Mouse (Mus musculus) hematopoietic stem cell, adult 5-6 weeks (primary cell): Measurements from ENCODE around the gene Nt5dc1. TPM values are rescaled to one million over a fixed set of nuclear protein-coding genes. Genes with fewer than 3 reads are reported as not detected.
"Not testable (repeated sequence)": the region's sequence is repeated elsewhere in the genome, so short reads cannot be mapped to it uniquely, and the experiment has no call there.

Experiments used
- ATAC-seq, 2 experiments: fragments of 125-278 bp in 1 of 2; replicated peaks in 1 of 2; 2 replicates each; pipeline ENCODE4 v1.8.0; 2016 to 2017; ENCODE audit warnings: inconsistent platforms in 2 of 2, mild to moderate bottlenecking in 2 of 2, moderate number of reproducible peaks in 2 of 2, low read depth in 1 of 2, moderate TSS enrichment in 1 of 2; ENCODE audit not compliant: low FRiP score in 2 of 2, poor library complexity in 2 of 2, severe bottlenecking in 2 of 2, insufficient read depth in 1 of 2, low TSS enrichment in 1 of 2
- total RNA-seq: library from RNA; stranded (forward); fragments of 172-1452, 232-1000 nt; gene quantifications from 2 replicates; pipeline ENCODE4 v1.2.3, GENCODE M21; 2017

Nt5dc1 gene
- total RNA-seq, 1 experiment from 2014 or later = 53.5 TPM

DNA sequence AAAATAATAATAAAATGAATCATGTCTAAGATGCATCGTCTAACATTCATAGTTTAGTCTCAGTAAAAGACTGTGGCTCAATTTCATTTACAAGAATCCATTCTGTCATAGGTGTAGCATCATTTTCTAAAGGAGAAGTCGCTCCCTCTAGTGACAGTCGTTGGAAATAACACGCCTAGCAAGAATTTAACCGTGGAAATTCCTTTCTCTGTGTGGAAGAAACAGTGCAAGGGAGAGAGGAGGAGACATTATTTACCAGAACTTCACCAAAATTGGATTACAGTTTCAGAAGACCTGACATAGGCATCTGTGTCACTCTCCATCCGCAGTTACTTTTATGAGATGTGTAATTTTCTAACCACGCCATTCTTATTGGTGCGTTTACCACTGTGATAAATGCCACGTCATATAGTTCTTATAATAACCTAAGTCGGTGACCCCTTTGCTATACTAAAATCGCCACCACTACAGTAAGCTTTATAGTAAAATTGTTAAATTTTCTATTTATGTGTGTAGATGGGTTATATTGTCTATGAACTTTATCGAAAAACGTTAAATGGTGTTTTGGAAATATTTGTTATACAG is 137.7 kb downstream of the Nt5dc1 start:
- ATAC-seq = peak; percentile 37 to 50

DNA sequence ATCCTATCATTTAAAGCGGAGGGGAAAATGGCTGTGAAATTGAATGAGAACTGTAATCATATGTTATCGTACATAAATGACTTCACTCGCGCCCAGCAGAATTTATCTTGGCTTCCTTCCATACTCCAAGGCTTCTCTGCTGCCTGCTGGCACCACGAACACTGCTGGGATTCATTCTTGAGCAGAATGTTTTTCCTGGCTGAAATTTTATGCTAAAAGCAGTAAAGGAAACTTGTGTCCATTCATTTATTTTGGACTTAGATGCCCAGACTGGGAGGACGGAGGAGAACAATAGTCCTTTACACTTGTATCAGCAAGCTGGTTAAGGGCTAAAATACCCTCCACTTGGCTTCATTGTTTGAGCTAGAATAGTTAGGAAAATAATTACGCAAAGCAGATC is 146.7 kb downstream of the Nt5dc1 start:
- ATAC-seq = no peak

DNA sequence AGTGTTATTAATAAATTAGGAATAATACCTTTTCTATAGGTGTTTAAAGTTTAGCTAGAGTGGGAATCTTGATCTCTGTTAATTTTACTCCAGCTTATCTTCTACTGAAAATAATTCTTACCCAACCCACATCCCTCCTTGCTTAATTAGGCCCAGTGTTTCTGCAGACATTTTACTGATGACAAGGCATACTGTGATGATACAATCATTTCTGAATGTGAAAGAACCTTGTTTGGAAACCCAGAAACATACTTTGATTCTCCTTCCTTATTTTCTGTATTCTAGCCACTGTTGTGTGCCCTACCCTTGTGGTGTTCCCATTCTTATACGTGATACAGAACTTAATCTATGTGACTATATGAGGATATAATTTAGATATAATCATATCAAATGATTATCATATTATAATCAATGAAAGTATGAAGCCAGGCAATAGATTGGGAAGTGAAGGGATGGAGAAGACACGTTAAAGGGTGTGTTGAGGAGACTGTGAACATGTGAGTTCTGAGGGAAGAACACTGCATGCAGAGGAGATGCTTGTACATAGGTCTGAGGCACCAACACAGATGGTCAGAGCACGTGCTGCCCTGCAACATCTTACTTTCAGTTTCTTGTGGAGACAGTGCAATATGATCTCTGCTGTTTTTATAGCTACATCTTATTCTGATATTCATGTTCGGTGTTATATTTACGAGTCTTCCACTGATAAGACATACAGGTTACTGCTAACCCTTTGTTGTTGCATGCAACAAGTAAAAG is 150.9 kb downstream of the Nt5dc1 start:
- peak; percentile 46 to 48; a peak in 2 of 4 replicates for ATAC-seq

DNA sequence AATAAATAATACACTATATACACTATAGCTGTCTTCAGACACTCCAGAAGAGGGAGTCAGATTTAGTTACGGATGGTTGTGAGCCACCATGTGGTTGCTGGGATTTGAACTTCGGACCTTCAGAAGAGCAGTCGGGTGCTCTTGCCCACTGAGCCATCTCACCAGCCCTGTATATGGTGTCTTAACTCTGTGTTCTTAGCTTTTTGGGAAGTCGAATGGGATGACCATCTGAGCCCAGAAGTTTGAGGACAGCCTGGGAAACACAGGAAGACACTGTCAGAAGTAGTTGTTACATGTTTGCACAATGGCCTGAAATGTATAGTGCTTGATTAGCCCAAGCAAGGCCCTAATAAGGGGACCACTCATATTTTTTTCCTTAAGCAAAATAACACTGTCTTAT is 153.2 kb downstream of the Nt5dc1 start:
- no peak for ATAC-seq

DNA sequence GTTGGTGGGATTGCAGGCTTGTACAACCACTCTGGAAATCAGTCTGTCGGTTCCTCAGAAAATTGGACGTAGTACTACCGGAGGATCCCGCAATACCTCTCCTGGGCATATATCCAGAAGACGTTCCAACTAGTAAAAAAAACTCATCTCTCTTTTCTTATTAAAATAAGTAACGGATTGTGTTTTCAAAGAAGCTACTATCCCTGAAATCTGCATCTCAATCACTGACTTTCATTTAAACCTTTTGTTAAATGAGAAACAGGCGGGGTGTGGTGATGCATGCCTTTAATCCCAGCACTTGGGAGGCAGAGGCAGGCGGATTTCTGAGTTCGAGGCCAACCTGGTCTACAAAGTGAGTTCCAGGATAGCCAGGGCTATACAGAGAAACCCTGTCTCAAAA is 165.5 kb downstream of the Nt5dc1 start:
- ATAC-seq = not testable (repeated sequence)

DNA sequence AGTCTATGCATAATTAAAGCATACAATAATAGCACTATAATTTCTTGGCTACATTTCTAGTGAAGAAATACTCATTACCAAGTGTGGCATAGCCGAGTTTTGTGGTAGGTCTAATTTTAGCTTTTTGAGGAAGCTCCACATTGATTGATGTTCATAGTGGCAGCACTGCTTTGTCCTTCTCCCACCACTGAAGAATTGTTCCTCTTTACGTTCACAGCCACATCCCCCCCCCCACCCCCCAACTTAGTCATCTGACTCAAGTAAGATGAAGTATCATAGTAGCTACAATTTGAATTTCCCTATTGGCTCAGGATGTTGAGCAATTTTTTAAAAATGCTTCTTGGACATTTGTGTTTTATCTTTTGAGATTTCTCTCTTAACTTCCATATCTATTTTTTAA is 168.8 kb downstream of the Nt5dc1 start:
- ATAC-seq = peak; percentile 92 to 98

DNA sequence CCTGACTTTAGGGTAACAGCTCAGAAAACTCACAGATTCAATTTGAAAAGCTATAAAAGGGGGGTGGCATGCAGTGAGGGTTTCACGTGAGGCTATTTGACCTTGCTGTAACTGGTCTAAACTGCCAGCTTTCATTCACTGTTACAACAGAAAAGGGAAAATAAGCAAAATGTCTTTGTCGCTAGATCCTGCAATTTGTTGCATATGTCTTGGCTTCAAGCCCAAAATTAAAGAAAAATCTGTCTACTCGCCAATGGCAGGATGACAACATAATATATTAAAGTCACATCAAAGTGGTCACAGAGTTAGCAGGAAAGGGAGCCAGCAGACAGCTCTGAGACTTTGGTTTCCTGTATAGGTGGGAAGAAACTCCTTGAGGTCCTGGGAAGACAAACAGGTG is 170.6 kb downstream of the Nt5dc1 start:
- no peak for ATAC-seq

DNA sequence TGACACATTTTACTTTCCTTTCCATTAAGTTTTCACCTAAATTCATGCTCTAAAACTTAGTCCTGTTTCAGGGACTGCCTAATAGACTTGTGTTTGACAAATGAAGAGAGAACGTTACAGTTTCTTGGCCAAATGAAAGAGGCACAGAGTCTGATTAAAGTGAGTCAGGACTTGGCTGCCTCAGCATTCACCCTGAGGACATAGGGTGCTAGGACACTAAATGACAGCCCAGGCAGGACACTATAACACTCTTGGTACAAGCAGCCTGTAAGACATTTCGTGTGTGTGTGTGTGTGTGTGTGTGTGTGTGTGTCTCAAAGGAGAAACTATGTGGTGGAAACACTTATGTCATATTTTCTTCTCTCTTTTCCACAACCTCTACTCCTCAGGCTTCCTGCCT is 172.2 kb downstream of the Nt5dc1 start:
- ATAC-seq = no peak

DNA sequence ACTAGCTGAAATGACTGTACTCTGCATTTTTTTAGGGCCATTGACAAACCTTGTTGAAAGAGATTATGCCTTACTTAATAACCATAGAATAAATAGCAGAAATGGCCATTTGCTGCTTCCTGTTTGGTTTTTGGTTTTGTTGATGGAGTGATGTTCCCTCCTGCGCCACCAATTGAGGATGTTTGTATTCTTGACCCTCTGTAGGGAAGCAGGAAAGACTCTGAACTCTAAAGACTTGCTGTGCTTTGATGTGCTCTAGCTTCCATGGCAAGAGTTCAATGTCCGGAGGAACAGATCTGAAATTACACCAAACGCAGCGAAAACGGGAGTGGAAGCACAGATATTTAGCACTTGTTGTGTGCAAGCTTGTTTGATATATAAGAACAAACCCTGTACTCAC is 173.6 kb downstream of the Nt5dc1 start:
- ATAC-seq = no peak

DNA sequence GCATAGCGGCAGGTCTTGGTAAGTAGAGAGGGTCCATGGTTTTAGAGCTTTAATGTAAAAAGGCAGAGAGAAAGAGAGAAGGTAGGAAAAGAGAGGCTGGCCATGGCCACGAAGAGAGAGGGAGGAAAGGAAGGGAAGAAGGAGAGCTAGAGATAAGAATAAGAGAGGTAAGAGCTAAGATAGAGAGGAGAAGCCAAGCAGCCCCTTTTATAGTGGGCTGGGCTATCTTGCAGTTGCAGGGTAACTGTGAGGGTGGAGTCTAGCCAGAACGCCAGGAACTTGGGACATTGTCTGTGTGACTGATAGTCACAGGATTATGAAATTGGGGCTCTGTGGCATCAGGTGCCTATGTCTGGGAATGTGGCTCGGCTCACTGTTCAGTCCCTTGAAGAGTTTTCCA is 179.8 kb downstream of the Nt5dc1 start:
- no peak for ATAC-seq

Other genes starting within 250 kb of the Nt5dc1 start
- 1.8 and 2.4 TPM in 2 replicates for gene Dse, start 210.8 kb downstream of the Nt5dc1 start, total RNA-seq
- gene Tspyl1, start 136.4 kb downstream of the Nt5dc1 start, total RNA-seq = 88.4 and 89.4 TPM in 2 replicates
- gene Tspyl4, start 121.1 kb downstream of the Nt5dc1 start, total RNA-seq = 5.8 and 13.6 TPM in 2 replicates
- gene Col10a1, start 28.6 kb downstream of the Nt5dc1 start, total RNA-seq = not detected in 2 replicates
- gene Frk, start 64.8 kb upstream of the Nt5dc1 start, total RNA-seq = 0.25 and 0.40 TPM in 2 replicates